Mouse (Mus musculus) ES-E14 (cell line): ENCODE results near the gene Ddx3x.

Experiments used
- CHD2 ChIP-seq: IDR thresholded peaks from 2 replicates; pipeline ENCODE4 v1.6.1; 2014; ENCODE audit warnings: mild to moderate bottlenecking, low read depth, low read length, inconsistent platforms
- HCFC1 ChIP-seq: IDR thresholded peaks from 2 replicates; pipeline ENCODE4 v1.6.1; 2012; ENCODE audit warnings: low read length, inconsistent platforms, borderline replicate concordance; ENCODE audit not compliant: insufficient read depth
- MAFK ChIP-seq: IDR thresholded peaks from 2 replicates; pipeline ENCODE4 v1.6.1; 2014; ENCODE audit warnings: mild to moderate bottlenecking, low read depth, low read length, inconsistent platforms; ENCODE audit not compliant: insufficient read depth
- ZC3H11A ChIP-seq: IDR thresholded peaks from 2 replicates; pipeline ENCODE4 v1.6.1; 2012; ENCODE audit warnings: low read depth, mild to moderate bottlenecking, inconsistent platforms, low read length, borderline replicate concordance

DNA sequence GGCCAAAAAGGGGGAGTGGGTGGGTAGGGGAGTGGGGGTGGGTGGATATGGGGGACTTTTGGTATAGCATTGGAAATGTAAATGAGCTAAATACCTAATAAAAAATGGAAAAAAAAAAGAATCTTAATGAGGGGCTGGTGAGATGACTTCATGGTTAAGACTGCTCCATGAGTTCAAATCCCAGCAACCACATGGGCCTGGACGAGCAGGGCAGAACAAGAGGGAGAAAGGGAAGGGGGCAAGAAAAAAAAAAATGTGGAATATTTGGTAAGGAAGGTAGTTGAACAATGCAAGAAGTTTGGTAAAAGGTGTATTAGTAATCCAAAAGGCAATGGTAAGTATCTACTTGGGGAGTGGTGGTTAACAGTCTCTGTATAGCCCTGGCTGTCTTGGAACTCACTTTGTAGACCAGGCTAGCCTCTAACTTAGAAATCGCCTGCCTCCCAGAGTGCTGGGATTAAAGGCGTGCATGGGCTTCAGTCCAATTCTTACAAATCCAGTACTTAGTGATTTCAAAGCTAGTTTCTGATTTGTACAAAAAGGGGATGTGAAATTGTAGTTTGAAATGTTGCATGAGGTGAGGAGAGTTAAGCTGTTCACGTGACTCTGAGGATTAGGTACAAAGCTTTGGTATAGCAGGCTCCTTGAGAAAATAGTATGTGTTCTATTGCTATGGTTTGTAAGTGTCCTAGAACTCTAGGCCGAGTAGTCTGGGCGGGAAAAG is 13.9 kb downstream of the Ddx3x start:
- TF ChIP-seq MAFK (no peak), CHD2 (0 out of 2 replicates have a peak, but pooled peaks have one; percentile 11), HCFC1 (no peak), ZC3H11A (no peak)
